28 mouse cellular contexts compared by ENCODE assay signal in the genomic region with DNA sequence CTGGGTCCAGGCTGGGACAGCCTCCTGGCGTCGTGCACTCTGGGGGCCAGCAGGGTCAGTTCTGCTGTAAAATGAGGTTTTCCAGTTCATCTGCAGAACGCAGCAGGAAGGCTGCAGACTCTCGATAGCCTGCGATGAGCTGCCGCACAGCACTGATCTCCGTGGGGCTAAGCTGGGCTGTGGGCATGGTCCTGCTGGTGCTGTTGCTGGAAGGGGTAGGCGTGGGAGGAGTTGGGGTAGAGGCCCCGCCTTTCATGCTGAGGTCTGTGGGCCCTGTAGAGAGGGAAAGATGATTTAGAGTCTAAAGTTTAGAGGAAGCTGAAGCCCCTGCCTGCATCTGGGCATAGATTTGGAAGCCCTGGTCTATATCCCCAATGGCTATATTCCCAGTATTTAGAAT.
DNase-seq lines count a peak whose midpoint lies in the region; ATAC-seq and TF ChIP-seq lines count a peak whose summit lies in the region.
"Had no signal": no experiment of that assay in that cellular context is flagged by ENCODE, and none has a peak within 500 bp of the region (broad histone marks: within the 10 kb centered on the region; RNA-seq: fewer than 3 reads in every experiment).

No protein-coding gene starts in this region.

- no peak for TF ChIP-seq CTCF in thymus, adult 2 months (IDR thresholded peaks at IDR 0.05; ENCODE audit: borderline replicate concordance, control insufficient read depth, extremely low read depth, insufficient read depth, low read length, poor library complexity)

- H3K27me3 ChIP-seq in hindbrain, embryonic 16.5 days (replicated peaks; ENCODE audit: control insufficient read depth, insufficient read depth, low read length): no peaks in the 10 kb centered on the region
- no peaks in the 10 kb centered on the region for H3K27me3 ChIP-seq in hindbrain, embryonic 10.5 days (ENCODE audit: insufficient read depth, poor library complexity, severe bottlenecking)
- no peaks in the 10 kb centered on the region for H3K27me3 ChIP-seq in limb, embryonic 13.5 days
- no peaks in the 10 kb centered on the region for H3K27me3 ChIP-seq in limb, embryonic 10.5 days (ENCODE audit: low read depth, poor library complexity, severe bottlenecking)
- no peaks in the 10 kb centered on the region for H3K27me3 ChIP-seq in thymus, adult 2 months (ENCODE audit: control insufficient read depth, insufficient read depth, low read length)
- H3K27me3 ChIP-seq: embryonic facial prominence, embryonic 13.5 days; liver, embryonic 15.5 days; lung, embryonic 15.5 days; midbrain, embryonic 13.5 days; Patski had no signal

- H3K9ac ChIP-seq in hindbrain, embryonic 16.5 days (ENCODE audit: low read depth, low read length): no peak overlapping the region
- no peak overlapping the region for H3K9ac ChIP-seq in limb, embryonic 13.5 days
- H3K9ac ChIP-seq: embryonic facial prominence, embryonic 13.5 days; forebrain, postnatal 0 days; hindbrain, embryonic 14.5 days; liver, embryonic 15.5 days; lung, embryonic 15.5 days; midbrain, embryonic 13.5 days had no signal

- no peak overlapping the region for H3K4me2 ChIP-seq in hindbrain, embryonic 16.5 days (ENCODE audit: low read length)
- no peak overlapping the region for H3K4me2 ChIP-seq in limb, embryonic 13.5 days (replicated peaks)
- H3K4me2 ChIP-seq: embryonic facial prominence, embryonic 13.5 days; hindbrain, embryonic 14.5 days; liver, embryonic 15.5 days; lung, embryonic 15.5 days; midbrain, embryonic 13.5 days had no signal

- peaks cover 29% of the 10 kb centered on the region for H3K36me3 ChIP-seq in hindbrain, embryonic 16.5 days (ENCODE audit: control insufficient read depth, insufficient read depth, low read length)
- H3K36me3 ChIP-seq in hindbrain, embryonic 10.5 days: peaks cover 97% of the 10 kb centered on the region
- H3K36me3 ChIP-seq in limb, embryonic 13.5 days: peaks cover 78% of the 10 kb centered on the region
- peaks cover 97% of the 10 kb centered on the region for H3K36me3 ChIP-seq in limb, embryonic 10.5 days
- H3K36me3 ChIP-seq in thymus, adult 2 months (ENCODE audit: control insufficient read depth, insufficient read depth, low read length): no peaks in the 10 kb centered on the region

- no peak for TF ChIP-seq POLR2A in thymus, adult 2 months (IDR thresholded peaks at IDR 0.05; ENCODE audit: control insufficient read depth, extremely low read depth, insufficient read depth, low read length, poor library complexity)

- peak overlapping the region; percentile 20; the same call in 1 of the 2 replicates for H3K27ac ChIP-seq in hindbrain, embryonic 16.5 days (ENCODE audit: low read depth, low read length)
- no peak overlapping the region for H3K27ac ChIP-seq in hindbrain, embryonic 10.5 days
- H3K27ac ChIP-seq in limb, embryonic 13.5 days: peak overlapping the region; percentile 33; the same call in 1 of the 2 replicates
- no peak overlapping the region for H3K27ac ChIP-seq in limb, embryonic 10.5 days
- H3K27ac ChIP-seq in thymus, adult 2 months (ENCODE audit: control insufficient read depth, insufficient read depth, low read length): no peak overlapping the region
- H3K27ac ChIP-seq: embryonic facial prominence, embryonic 13.5 days; forebrain, embryonic 10.5 days; heart, embryonic 10.5 days; hindbrain, embryonic 14.5 days; liver, embryonic 15.5 days; lung, embryonic 15.5 days; midbrain, embryonic 13.5 days had no signal

- H3K4me3 ChIP-seq in hindbrain, embryonic 16.5 days (ENCODE audit: low read length): no peak overlapping the region
- no peak overlapping the region for H3K4me3 ChIP-seq in hindbrain, embryonic 10.5 days
- no peak overlapping the region for H3K4me3 ChIP-seq in limb, embryonic 13.5 days
- H3K4me3 ChIP-seq in limb, embryonic 10.5 days: no peak overlapping the region
- H3K4me3 ChIP-seq in thymus, adult 2 months (ENCODE audit: control insufficient read depth, insufficient read depth, low read length): no peak overlapping the region
- H3K4me3 ChIP-seq: embryonic facial prominence, embryonic 13.5 days; forebrain, embryonic 10.5 days; heart, embryonic 10.5 days; liver, embryonic 15.5 days; lung, embryonic 15.5 days; midbrain, embryonic 13.5 days had no signal

- 67% methylated on average over 9 of the region's 9 CpGs for WGBS in hindbrain, embryonic 16.5 days
- WGBS in hindbrain, embryonic 10.5 days: 79% methylated on average over 9 of the region's 9 CpGs
- 81% methylated on average over 9 of the region's 9 CpGs for WGBS in limb, embryonic 13.5 days
- 77% methylated on average over 9 of the region's 9 CpGs for WGBS in limb, embryonic 10.5 days
- 71% methylated on average over 9 of the region's 9 CpGs for WGBS in thymus, adult 2 months

- no peak for ATAC-seq in hindbrain, embryonic 16.5 days
- no peak for ATAC-seq in limb, embryonic 13.5 days (ENCODE audit: low FRiP score, low read depth)
- ATAC-seq in common myeloid progenitor, adult 5-6 weeks (replicated peaks; ENCODE audit: low read depth, poor library complexity, severe bottlenecking): peak; percentile 76
- ATAC-seq in megakaryocyte progenitor cell, adult 5-6 weeks (replicated peaks; ENCODE audit: poor library complexity): peak; percentile 59
- ATAC-seq: forebrain, postnatal 0 days; inflammation-experienced regulatory T-cells, adult 6 months; midbrain, embryonic 13.5 days; Patski had no signal

- no peaks in the 10 kb centered on the region for H3K4me1 ChIP-seq in hindbrain, embryonic 16.5 days (ENCODE audit: control insufficient read depth, insufficient read depth, low read depth, low read length)
- H3K4me1 ChIP-seq in hindbrain, embryonic 10.5 days (replicated peaks): no peaks in the 10 kb centered on the region; the same call in none of the 2 replicates
- no peaks in the 10 kb centered on the region for H3K4me1 ChIP-seq in limb, embryonic 13.5 days
- H3K4me1 ChIP-seq in limb, embryonic 10.5 days: no peaks in the 10 kb centered on the region
- no peaks in the 10 kb centered on the region for H3K4me1 ChIP-seq in thymus, adult 2 months (replicated peaks; ENCODE audit: control insufficient read depth, insufficient read depth, low read length)
- H3K4me1 ChIP-seq: embryonic facial prominence, embryonic 13.5 days; forebrain, embryonic 10.5 days; lung, embryonic 15.5 days; midbrain, embryonic 13.5 days had no signal

- no peaks in the 10 kb centered on the region for H3K9me3 ChIP-seq in hindbrain, embryonic 16.5 days (ENCODE audit: control insufficient read depth, low read length)
- no peaks in the 10 kb centered on the region for H3K9me3 ChIP-seq in hindbrain, embryonic 10.5 days
- H3K9me3 ChIP-seq in limb, embryonic 13.5 days: no peaks in the 10 kb centered on the region
- no peaks in the 10 kb centered on the region for H3K9me3 ChIP-seq in limb, embryonic 10.5 days (replicated peaks)
- H3K9me3 ChIP-seq: embryonic facial prominence, embryonic 13.5 days; forebrain, embryonic 10.5 days; heart, embryonic 10.5 days; liver, embryonic 15.5 days; lung, embryonic 15.5 days; midbrain, embryonic 13.5 days had no signal

- no peak for DNase-seq in hindbrain, embryonic 10.5 days (ENCODE audit: low spot score)
- no peak for DNase-seq in limb, embryonic 10.5 days (ENCODE audit: low spot score)
- DNase-seq in thymus, adult 2 months: no peak
- DNase-seq: adrenal gland, postnatal 14 days; cerebellum, adult 11 months; cerebellum, adult 9-10 months; cerebellum, postnatal 36 days; forebrain, postnatal 0 days; heart, postnatal 36 days; kidney, adult 11 months; kidney, postnatal 25 days; left cerebral cortex, postnatal 4 days; liver; retina, postnatal 1 day; right cerebral cortex, postnatal 14 days had no signal

Comparison
In these comparisons a context has a peak if more than half of its experiments do, and no peak if none do; other contexts are left out.
1. H3K27ac ChIP-seq: peak in hindbrain, embryonic 16.5 days (single experiment) and limb, embryonic 13.5 days (single experiment); none in hindbrain, embryonic 10.5 days (single experiment), limb, embryonic 10.5 days (single experiment) and thymus, adult 2 months (single experiment).
2. ATAC-seq: peak in common myeloid progenitor, adult 5-6 weeks (single experiment) and megakaryocyte progenitor cell, adult 5-6 weeks (single experiment); none in hindbrain, embryonic 16.5 days (single experiment) and limb, embryonic 13.5 days (single experiment).